Comparison of ENCODE assay signal across 8 mouse cellular contexts in the genomic region with DNA sequence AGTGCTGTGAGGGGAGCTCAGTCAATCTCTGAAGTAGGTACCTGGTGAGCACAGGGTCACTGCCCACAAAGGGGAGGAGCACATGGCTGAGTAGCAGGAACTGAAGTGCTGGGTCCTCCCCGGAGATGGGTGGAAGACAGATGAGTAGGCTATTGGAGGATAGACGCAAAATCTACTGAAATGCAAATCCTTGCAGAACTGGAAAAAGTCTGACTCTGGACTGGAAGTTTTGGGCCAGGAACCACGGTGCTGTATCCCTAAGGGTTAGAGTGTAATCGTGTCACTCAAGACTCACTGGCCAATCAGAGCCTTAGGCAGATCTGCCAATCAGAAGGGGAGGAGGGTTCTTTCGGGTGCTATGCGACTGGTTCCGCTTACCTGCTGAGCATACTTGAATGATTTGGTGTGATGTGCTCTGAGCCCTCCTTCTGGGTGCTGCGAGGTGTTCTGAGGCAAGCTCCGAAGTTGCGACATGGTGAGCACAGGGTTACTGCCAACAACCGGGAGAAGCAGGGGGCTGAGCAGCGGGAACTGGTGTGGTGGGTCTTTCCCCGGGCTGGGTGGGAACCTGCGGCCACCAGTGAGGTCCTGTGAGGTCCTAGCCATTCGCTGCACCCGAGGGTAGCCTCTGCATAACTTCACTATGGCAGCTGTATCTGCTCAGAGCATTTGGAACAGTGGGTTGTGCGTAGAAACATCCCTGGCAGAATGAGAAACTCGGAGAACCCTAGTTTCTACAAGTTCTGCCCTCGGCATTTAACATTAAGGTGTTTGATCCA.
DNase-seq lines count a peak whose midpoint lies in the region; ATAC-seq lines count a peak whose summit lies in the region.

No protein-coding gene starts in this region.

- H3K4me2 ChIP-seq in forebrain, embryonic 16.5 days (ENCODE audit: low read length), result peak overlapping the region; percentile 72
- peak overlapping the region; percentile 76 for H3K4me2 ChIP-seq in hindbrain, embryonic 15.5 days

- no peak overlapping the region for H3K27ac ChIP-seq in forebrain, embryonic 16.5 days (ENCODE audit: low read length)
- no peak overlapping the region for H3K27ac ChIP-seq in hindbrain, embryonic 15.5 days (replicated peaks)

- no peaks in the 10 kb centered on the region for H3K36me3 ChIP-seq in forebrain, embryonic 16.5 days (ENCODE audit: control insufficient read depth, insufficient read depth)
- H3K36me3 ChIP-seq in hindbrain, embryonic 15.5 days, result no peaks in the 10 kb centered on the region

- peaks cover 5% of the 10 kb centered on the region for H3K4me1 ChIP-seq in forebrain, embryonic 16.5 days (replicated peaks; ENCODE audit: control insufficient read depth, insufficient read depth, low read length)
- H3K4me1 ChIP-seq in hindbrain, embryonic 15.5 days (replicated peaks), result peaks cover 5% of the 10 kb centered on the region

- ATAC-seq in forebrain, embryonic 16.5 days, result peak; percentile 99
- ATAC-seq in hindbrain, embryonic 15.5 days (ENCODE audit: low FRiP score, low read depth), result peak; percentile 98

- 3% methylated on average over 19 of the region's 19 CpGs for WGBS in forebrain, embryonic 16.5 days
- WGBS in hindbrain, embryonic 15.5 days, result 2% methylated on average over 19 of the region's 19 CpGs

- no peaks in the 10 kb centered on the region for H3K9me3 ChIP-seq in forebrain, embryonic 16.5 days (ENCODE audit: control insufficient read depth, low read length)
- H3K9me3 ChIP-seq in hindbrain, embryonic 15.5 days, result no peaks in the 10 kb centered on the region

- H3K27me3 ChIP-seq in forebrain, embryonic 16.5 days (replicated peaks; ENCODE audit: control insufficient read depth, insufficient read depth, low read length), result no peaks in the 10 kb centered on the region
- no peaks in the 10 kb centered on the region for H3K27me3 ChIP-seq in hindbrain, embryonic 15.5 days

- H3K4me3 ChIP-seq in forebrain, embryonic 16.5 days (replicated peaks; ENCODE audit: low read length), result peak overlapping the region; percentile 49
- peak overlapping the region; percentile 52 for H3K4me3 ChIP-seq in hindbrain, embryonic 15.5 days

- H3K9ac ChIP-seq in forebrain, embryonic 16.5 days (replicated peaks; ENCODE audit: low read depth, low read length), result peak overlapping the region; percentile 48; the same call in 1 of the 2 replicates
- peak overlapping the region; percentile 39 for H3K9ac ChIP-seq in hindbrain, embryonic 15.5 days

- peak; percentile 96 for DNase-seq in R1 (ENCODE audit: low read depth, low spot score)
- DNase-seq in cerebellum, adult 8-10 months, result peak; percentile 57
- peak; percentile 36 to 48 for DNase-seq in layer of hippocampus, postnatal 25 days (ENCODE audit: extremely low spot score in 1 of 2, low spot score in 1 of 2)
- peak; percentile 56 for DNase-seq in lung, postnatal 10 days
- DNase-seq in ovary, postnatal 36 days (ENCODE audit: low spot score), result peak; percentile 42
- DNase-seq in thymus, postnatal 4 days, result peak; percentile 35

Comparison
In these comparisons a context has a peak if more than half of its experiments do, and no peak if none do; other contexts are left out.
1. DNase-seq: peak in every context shown above with its lines; median percentile 96 in R1; 57 in cerebellum, adult 8-10 months; 56 in lung, postnatal 10 days; 42 in layer of hippocampus, postnatal 25 days; 42 in ovary, postnatal 36 days; 35 in thymus, postnatal 4 days.